Mouse (Mus musculus) heart, postnatal 0 days (tissue): ENCODE data around the gene Galnt14.

Experiments
- CTCF ChIP-seq: IDR thresholded peaks from 2 replicates; pipeline ENCODE4 v1.5.1; 2016; ENCODE audit warnings: antibody characterized with exemption, control low read depth, low read depth
- EP300 ChIP-seq: IDR thresholded peaks from 2 replicates; pipeline ENCODE4 v1.6.1; 2016; ENCODE audit warnings: antibody characterized with exemption, low read depth

GRCm38 (mm10) chr17:73453646-73454045 lies 256.6 kb downstream of the Galnt14 start:
- TF ChIP-seq EP300 = no peak
- TF ChIP-seq CTCF = no peak
